Mouse (Mus musculus) liver, adult 2 months (tissue): ENCODE results near the gene Pym1.

Experiments
- CTCF ChIP-seq: fragments of 200-500 bp; IDR thresholded peaks from 2 replicates; pipeline ENCODE4 v1.5.1; 2011; ENCODE audit warnings: low read depth, low read length, control low read depth
- POLR2A ChIP-seq: fragments of 200-500 bp; IDR thresholded peaks from 2 replicates; pipeline ENCODE4 v1.6.1; 2011; ENCODE audit warnings: low read length, control low read depth; ENCODE audit not compliant: insufficient read depth; ENCODE audit errors: extremely low read depth

DNA sequence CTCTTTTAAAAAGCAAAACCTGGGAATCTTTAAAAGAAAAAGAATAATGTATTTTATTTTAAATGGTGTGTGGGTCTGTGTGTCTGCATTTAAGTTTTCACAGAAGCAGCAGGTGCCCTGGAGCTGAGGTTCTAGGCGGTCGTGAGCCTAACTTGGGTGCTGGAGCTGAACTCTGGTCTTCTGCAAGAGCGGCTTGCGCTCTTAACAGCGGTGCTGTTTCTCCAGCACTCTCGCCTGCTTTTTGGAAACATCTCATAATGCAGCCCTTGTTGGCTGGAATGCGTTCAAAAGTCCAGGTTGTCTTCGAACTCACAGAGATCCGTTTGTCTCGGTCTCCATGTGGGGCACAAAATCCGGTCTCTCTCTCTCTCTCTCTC is 42.4 kb upstream of the Pym1 start:
- TF ChIP-seq POLR2A (no peak), CTCF (no peak)
